Mouse (Mus musculus): ENCODE results near the gene Gm20388. TPM values are rescaled to one million over a fixed set of nuclear protein-coding genes. Genes with fewer than 3 reads are reported as not detected.
A peak's percentile ranks its signal among the peaks of the same experiment; 100 is the strongest.
"Not testable (repeated sequence)": the region's sequence is repeated elsewhere in the genome, so short reads cannot be mapped to it uniquely, and the experiment has no call there.

Gene Gm20388
- total RNA-seq, 2 experiments from 2014 or later, result 10.3 to 10.6 TPM

DNA sequence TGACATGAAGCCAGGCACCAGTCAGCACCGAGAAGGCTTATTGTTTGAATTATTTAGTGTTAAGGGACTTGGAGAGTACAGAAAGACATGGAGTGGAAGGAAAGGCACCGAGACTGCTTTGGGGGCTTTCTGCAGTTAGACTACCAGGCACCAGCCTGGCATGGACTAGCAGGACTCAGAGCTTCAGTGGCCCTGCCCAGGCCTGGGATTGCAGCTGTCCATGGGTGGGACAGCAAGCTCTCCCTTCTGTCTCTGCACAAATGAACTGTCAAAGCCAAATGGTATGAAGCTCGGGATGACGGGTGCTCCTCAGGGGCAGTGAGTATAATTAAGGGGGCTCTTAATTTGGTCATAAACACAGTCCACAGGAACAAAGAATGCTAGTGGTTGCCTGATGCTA, 3153.4 kb downstream of the Gm20388 start:
- no peak for DNase-seq (ENCODE audit: low spot score in 2 of 2)
- intact Hi-C loops (cut with DNase I), result no loop called here

GRCm38 (mm10) chr8:123064809-123065213, 3154.2 kb downstream of the Gm20388 start:
- peak in 1 of 2 experiments; percentile 9 for DNase-seq (ENCODE audit: low spot score in 2 of 2)
- intact Hi-C loops (cut with DNase I), result loop anchor here (1.0 kb wide), 1 partner anchor 159 kb away; no protein-coding TSS in a partner anchor

DNA sequence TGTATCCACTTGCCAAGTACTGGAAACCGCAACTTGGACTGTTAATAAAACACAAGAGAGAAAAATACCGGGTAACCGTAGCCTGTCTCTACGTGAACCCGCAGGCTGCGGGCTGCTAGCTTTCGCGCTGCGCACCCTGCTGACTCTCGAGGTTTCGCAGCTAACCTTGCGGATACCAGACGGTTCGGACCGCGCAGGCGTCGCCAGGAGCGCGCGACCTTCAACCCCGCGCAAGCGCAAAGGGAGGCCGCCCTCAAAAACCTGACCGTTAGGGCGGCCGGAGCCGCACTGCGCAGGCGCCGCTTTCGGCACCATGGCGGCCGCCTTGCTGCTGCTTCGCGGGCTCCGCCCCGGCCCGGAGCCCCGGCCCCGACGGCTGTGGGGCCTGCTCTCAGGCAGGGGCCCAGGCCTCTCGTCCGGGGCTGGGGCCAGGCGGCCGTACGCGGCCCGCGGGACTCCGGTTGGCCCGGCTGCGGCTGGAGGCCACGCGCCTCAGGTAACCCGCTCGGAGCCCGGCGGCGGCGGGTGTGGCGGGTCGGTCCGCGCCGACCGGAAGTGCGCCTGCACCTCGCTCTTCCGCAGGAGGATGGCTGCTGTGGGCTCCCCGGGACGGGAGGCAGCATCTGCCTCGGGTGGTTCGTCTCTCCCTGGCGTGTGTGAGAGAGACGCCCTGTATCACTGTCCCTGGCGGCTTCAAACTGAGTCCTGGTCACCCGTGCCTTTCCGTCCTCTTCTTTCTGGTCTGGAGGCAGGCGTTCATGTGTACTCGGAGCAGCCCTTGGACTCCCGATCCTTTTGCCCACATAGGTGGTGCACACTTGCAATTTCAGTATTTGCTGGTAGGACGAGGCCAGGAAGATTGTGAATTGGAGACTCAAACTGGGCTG, 3154.8 kb downstream of the Gm20388 start:
- peak; percentile 95 to 97 for DNase-seq (ENCODE audit: low spot score in 2 of 2)
- intact Hi-C loops (cut with DNase I), result loop anchor here (1.0 kb wide), 2 partner anchors 35 to 159 kb away; no protein-coding TSS in a partner anchor

DNA sequence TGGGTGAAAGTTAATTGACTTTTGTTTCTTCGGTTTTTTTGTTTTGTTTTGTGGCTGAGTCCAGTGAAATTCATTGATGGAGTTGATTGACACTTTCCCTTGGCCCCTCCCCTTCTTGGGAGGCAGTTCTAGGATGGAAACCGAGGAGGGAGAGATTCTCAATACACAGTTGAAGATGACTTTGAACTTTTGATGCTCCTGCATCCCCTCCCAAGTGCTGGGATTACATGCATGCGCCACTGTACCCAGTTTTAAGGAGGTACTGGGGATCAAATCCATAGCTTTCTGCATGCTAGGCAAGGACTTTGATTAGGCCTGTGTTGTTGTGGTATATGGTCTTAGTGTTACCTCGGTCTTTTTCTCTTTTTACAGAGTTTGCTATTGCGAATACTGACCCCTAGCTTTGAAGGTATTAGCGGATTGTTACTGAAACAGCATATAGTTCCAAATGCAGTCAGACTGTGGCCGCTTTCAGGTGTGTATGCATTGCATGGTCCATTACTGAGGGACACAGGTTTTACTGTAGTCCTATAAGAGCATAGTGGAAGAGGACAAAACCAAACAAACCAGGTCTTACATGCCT, 3155.6 kb downstream of the Gm20388 start:
- DNase-seq (ENCODE audit: low spot score in 2 of 2), result no peak
- intact Hi-C loops (cut with DNase I), result loop anchor here (1.0 kb wide), 1 partner anchor 34 kb away; no protein-coding TSS in a partner anchor

- intact Hi-C loops (cut with DNase I), result no loop called here
- DNase-seq (ENCODE audit: low spot score in 2 of 2), result no peak
Observed at GRCm38 (mm10) chr8:123071176-123071575, 3160.5 kb downstream of the Gm20388 start.

- DNase-seq (ENCODE audit: low spot score in 2 of 2), result no peak
- intact Hi-C loops (cut with DNase I), result no loop called here
Observed at GRCm38 (mm10) chr8:123077213-123077612, 3166.6 kb downstream of the Gm20388 start.

GRCm38 (mm10) chr8:123082993-123083392, 3172.4 kb downstream of the Gm20388 start:
- intact Hi-C loops (cut with DNase I), result no loop called here
- no peak for DNase-seq (ENCODE audit: low spot score in 2 of 2)

- intact Hi-C loops (cut with DNase I), result no loop called here
Observed at GRCm38 (mm10) chr8:123083610-123084009, 3173.0 kb downstream of the Gm20388 start.

DNA sequence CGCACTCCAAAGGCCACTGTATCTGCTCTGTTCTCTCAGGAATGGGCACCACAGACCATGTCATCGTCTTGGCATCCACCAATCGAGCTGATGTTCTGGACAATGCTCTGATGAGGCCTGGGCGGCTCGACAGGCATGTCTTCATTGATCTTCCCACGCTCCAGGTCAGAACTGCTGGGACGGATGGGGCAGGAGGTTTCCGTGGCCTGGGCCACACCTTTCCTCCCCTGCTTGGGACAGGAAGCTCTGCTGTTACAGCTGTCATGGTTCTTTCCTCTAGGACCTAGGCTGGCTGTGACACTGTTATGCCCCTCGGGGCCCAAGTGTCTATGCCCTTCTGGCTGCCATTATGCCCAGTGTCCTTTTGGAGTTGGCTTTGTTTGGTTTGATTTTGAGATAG, 3176.6 kb downstream of the Gm20388 start:
- no peak for DNase-seq (ENCODE audit: low spot score in 2 of 2)
- intact Hi-C loops (cut with DNase I), result no loop called here

More at GRCm38 (mm10) chr8:123083610-123084009, 3173.0 kb downstream of the Gm20388 start:
- DNase-seq (ENCODE audit: low spot score in 2 of 2), result peak; percentile 18 to 25

DNA sequence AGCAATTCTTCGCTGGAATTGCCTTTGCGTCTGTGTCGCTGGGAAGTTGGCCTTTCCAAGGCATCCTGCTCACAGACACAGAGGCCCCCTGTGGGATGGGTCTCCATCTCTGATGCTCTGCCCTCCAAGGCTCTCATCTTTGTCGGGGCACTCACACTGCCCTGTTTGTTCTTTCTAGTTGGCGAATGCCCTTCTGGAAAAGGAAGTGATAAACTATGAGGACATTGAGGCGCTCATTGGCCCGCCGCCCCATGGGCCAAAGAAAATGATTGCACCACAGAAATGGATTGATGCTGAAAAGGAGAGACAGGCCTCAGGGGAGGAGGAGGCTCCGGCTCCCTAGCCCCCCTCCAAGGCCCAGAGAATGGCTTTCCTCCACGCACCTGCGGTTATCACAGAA, 3186.6 kb downstream of the Gm20388 start:
- DNase-seq (ENCODE audit: low spot score in 2 of 2), result peak in 1 of 2 experiments; percentile 23
- intact Hi-C loops (cut with DNase I), result no loop called here

DNA sequence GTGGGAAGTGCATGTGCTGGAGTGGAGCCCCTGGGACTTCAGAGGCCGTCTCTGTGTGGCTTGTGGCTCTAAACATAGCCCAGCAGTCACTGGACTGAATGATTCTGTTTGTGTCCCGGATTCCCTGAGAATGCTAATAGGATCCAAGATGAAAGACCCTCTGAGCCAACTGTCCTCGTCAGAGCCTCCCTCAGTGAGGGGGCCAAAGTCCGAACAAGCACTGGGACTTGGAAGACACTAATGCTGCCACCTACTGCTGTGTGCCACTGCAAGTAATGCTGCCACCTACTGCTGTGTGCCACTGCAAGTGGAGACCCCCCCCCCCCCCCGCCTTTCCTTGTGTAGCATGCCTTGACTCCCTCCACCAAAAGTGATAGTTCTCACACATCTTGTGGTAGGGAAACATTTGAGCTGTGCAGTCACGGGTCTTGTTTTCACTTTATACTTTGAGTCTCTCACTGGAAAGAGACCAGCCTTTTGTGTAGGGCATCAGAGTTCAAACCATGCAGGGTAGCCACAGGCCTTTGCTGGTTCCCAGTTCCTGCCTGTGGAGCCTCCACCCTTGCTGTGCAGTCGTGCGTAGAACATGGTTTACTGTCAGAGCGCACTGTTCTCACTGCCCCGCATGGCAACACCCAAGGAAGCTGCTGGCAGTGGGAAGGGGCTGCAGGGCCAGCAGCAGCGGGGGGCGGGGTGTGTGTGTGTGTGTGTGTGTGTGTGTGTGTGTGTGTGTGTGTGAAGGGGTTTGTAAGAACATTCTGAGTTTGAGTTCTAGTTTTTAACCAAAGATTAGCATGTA, 3187.3 kb downstream of the Gm20388 start:
- DNase-seq (ENCODE audit: low spot score in 2 of 2), result no peak
- intact Hi-C loops (cut with DNase I), result no loop called here

GRCm38 (mm10) chr8:123100288-123100687, 3189.6 kb downstream of the Gm20388 start:
- intact Hi-C loops (cut with DNase I), result loop anchor here (1.0 to 5.0 kb wide), 2 partner anchors 34 to 193 kb away; no protein-coding TSS in a partner anchor
- no peak for DNase-seq (ENCODE audit: low spot score in 2 of 2)

DNA sequence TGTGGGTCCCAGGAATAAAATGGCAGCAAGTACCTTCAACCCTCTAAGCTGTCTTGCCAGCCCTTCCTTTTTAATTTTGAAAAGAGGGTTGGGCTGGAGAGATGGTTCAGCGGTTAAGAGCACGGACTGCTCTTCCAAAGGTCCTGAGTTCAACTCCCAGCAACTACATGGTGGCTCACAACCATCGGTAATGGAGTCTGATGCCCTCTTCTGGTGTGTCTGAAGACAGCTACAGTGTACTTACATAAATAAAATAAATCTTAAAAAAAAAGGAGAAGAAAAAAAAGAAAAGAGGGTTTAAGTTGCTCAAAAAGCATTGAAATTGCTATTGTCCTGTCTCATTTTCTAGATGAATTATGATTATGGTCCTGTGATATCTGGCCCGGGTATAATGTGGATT, 3190.6 kb downstream of the Gm20388 start:
- no peak for DNase-seq (ENCODE audit: low spot score in 2 of 2)
- intact Hi-C loops (cut with DNase I), result loop anchor here (5.0 kb wide), 1 partner anchor 194 kb away; no protein-coding TSS in a partner anchor

DNA sequence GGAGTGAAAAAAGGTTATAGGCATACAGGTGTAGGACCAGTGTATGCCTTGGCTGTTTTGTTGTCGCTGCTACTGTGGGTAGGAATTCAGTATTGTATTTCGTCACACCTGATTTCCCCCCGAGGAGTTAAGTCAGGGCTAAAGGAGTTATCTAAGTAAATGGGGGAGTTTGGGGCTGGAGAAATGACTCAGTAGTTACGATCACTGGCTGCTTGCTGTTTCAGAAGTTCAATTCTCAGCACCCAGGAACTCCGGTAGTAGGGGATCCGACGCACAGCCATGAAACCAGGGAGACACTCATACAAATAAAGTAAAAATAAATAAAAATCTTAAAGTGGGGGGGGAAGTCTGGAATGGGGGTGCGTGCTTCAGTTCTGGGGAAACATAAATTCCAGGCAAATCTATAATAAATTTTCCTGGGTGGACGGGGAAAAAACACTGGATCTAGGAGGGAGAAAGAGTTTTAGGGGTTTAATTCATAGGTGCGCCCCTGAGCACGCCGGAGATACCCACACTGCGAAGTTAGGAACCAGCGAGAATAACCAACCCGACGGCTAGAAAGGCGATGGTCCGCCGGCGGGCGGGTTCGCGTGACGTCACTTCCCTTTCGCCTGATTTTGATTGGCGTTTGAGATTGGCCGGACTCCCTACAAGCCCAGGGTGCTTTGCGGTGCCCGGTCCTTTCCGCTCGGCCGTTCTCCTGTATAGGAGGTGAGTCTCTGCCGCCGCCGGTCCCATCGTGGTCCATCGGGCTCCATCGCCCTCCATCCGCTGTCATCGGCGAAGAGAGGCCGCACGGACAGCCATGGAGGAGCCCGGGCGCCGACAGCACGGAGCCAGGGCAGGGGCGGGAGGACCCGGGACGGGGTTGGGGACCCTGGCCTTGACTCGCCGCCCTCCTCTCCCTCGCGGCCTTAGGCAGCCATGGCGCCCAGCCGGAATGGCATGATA, 3191.4 kb downstream of the Gm20388 start, which contains the start of gene Rpl13:
TSS of gene Rpl13 (plus strand) at position 616 of the 951 bp plus-strand sequence.
- DNase-seq (ENCODE audit: low spot score in 2 of 2), result peak; percentile 95 to 98
- intact Hi-C loops (cut with DNase I), result loop anchor here (5.0 kb wide), 1 partner anchor 195 kb away; no protein-coding TSS in a partner anchor

GRCm38 (mm10) chr8:123102855-123103254, 3192.2 kb downstream of the Gm20388 start:
- not testable (repeated sequence) for DNase-seq (ENCODE audit: low spot score in 2 of 2)
- intact Hi-C loops (cut with DNase I), result loop anchor here (5.0 kb wide), 1 partner anchor 196 kb away; no protein-coding TSS in a partner anchor

GRCm38 (mm10) chr8:123103285-123103684, 3192.6 kb downstream of the Gm20388 start:
- intact Hi-C loops (cut with DNase I), result loop anchor here (5.0 kb wide), 1 partner anchor 196 kb away; no protein-coding TSS in a partner anchor
- no peak for DNase-seq (ENCODE audit: low spot score in 2 of 2)

DNA sequence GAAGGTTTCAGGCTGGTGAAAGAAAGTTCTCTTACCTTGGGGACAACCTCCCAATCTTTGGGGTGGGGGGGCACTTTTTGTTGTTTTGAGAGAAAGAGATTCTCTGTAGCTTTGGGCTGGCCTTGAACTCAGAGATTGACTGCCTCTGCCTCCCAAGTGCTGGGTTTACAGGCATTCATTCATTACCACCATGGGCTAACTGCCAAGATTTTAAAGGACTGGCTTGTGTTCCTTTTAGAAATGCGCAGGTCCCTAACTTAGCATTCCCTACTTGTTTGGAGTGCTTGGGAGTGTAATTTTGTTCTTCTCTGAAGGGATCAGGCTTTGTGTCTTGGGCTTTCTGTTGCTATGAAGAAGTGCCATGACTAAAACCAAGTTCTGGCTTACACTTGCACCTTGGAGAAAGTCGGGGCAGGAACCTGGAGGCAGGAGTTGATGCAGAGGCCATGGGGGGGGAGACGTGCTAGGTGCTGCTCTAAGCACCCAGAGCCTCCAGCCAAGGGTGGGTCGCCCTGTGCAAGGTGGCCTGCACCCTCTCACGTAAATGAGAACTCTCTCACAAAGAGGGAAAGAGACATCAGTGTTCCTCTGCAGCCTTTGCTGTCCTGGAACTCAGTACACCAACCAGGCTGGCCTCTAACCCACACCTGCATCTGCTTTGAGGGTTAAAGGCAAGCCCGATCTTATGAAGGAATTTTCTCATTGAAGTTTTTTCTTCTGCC, 3193.6 kb downstream of the Gm20388 start:
- intact Hi-C loops (cut with DNase I), result loop anchor here (5.0 kb wide), 1 partner anchor 197 kb away; no protein-coding TSS in a partner anchor
- no peak for DNase-seq (ENCODE audit: low spot score in 2 of 2)
